Mouse (Mus musculus) mouse trophoblast stem cell (cell line): ENCODE measurements around the gene Sbf1.

Experiments used
- in situ Hi-C, 2 experiments: fragments of 300-500 bp; cut with MseI, MboI; formaldehyde crosslinking; loops; 2 replicates in 1 of 2; 3 replicates in 1 of 2; pipeline ENCODE4 v1.15.1; 2025

Sbf1 gene

GRCm38 (mm10) chr15:89321264-89321663 is 6.2 kb upstream of the Sbf1 start:
- in situ Hi-C loops: no loop called here

DNA sequence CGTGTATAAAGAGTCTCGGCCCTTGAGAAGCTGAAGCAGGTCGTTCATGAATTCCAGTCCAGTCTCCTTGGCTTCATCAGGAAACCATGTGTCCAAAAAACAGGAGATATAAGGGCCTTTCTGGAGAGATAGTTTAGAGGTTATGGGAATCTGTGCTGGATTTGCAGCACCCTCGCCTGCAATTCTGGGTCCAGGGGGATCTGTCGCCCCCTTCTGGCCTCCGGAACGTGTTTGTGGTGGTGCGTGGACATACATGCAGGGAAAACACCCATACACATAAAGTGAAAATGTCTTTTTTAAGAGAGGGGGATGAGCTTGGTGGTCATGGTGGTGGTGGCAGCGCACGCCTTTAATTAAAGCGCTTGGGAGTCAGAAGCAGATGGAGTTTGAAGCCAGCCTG is 1.0 kb upstream of the Sbf1 start:
- in situ Hi-C loops: no loop called here

- in situ Hi-C loops: no loop called here
These were observed 461 bp downstream of the Sbf1 start for GRCm38 (mm10) chr15:89314511-89315189.

GRCm38 (mm10) chr15:89314107-89314506 is 1.0 kb downstream of the Sbf1 start:
- in situ Hi-C loops: no loop called here

DNA sequence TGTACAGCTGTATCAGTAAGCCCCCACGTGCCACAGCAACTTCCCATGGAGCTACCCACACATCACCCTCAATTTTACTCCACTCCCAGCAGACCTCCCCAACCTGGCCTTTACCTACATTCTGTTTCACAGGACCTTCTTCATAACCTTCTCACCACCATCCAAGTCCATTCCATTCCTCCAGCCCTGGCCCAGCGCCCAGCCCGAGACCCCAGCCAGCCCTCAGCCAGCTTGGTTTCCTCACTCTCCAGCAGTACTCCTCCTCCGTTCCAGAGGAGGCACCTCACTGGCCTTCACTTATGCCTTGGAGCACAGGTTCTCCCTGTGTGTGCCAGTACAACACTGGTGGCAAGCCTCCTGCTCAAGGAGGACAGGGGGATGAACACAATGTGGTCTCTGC is 1.8 kb downstream of the Sbf1 start:
- in situ Hi-C loops: no loop called here

GRCm38 (mm10) chr15:89309962-89310498 is 5.1 kb downstream of the Sbf1 start:
- in situ Hi-C loops: no loop called here

DNA sequence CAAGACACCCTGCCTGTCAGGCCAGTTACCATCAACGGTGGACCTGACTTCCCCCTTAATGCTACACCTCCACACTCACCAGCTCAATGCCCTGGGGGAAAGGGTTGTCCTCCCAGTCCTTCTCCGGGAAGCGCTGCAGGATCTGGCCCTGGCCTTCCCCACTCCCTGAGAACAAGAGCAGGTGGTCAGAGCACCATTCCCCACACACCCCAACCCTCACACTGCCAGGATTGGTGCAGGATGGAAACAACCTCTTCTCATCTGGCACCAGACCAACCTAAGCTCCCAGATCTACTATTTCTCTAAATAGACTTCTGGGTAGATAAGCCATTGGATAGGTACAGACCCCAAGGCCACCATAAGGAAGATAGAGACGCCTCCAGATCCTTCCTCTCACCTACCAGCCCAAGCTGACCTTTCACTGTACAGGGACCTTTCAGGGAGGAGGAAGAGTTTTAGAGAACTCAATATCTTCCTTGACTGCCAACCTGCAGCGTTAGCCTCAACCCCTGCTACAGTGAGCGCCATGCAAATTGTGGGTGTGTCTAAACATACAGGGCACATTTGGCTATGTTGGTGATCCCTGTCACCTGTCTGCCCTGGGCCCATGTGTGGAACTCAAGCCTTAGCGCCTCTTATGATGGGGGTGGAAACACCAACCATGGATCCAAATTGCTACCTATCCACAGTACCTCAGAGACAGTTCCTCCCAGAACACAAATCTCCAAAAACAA is 6.5 kb downstream of the Sbf1 start:
- in situ Hi-C loops: no loop called here

DNA sequence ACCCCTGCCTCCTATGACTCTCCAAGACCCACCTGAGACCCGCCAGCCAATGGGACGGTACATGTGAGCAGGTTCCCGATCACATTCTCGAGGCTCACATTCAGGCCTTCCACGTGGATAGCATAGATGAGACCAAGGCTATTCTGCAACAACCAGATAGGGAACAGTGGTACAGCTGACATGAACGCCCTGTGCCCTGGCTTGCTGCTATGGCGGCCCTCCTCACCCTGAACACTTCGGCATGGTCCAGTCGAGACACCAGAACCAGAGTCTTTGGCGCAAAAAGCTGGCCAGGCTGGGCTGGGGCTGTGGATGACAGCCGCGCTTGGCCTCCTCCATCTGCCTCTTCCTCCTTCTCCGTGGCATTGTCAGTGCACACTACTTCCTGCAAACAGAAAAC is 7.7 kb downstream of the Sbf1 start:
- in situ Hi-C loops: no loop called here

GRCm38 (mm10) chr15:89305966-89306365 is 9.1 kb downstream of the Sbf1 start:
- in situ Hi-C loops: no loop called here

DNA sequence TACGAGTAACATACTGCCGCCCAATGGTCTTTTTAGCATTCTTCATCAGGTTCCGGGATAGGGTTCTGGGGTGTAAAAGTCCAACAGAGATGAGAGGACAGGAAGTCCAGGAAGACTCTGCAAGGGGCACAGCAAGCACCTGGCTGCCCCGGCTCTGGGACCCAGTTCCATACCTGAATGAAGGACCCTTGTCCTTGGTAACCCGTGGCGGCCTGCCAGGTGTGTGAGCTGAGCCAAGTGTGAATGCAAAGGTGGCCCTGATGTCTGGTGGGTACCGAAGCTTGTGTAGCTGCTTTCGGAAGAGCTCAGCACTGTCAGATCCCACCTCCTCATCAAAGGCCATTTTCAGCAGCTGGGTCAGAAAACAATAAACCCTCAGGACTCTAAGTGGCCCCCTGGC is 14.5 kb downstream of the Sbf1 start:
- in situ Hi-C loops: no loop called here

DNA sequence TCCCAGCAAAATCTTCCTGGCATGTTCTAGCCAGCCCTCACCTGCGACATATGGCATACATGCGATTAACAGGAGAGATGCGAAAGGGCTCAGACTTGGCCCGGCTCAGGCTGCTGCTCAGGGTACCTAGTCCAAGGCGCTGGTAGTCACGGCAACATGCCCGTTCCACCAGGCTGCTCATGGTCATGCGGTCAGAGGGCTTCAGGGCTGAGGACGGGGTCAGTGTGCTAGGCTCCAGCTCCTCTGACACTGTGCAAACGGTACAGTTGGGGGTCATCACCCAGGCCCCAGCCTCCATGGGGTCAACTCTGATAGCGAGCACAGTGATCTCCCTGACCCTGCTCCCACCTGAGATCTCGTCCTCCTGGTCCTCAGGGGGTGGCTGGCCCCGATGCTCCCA is 14.9 kb downstream of the Sbf1 start:
- in situ Hi-C loops: no loop called here

DNA sequence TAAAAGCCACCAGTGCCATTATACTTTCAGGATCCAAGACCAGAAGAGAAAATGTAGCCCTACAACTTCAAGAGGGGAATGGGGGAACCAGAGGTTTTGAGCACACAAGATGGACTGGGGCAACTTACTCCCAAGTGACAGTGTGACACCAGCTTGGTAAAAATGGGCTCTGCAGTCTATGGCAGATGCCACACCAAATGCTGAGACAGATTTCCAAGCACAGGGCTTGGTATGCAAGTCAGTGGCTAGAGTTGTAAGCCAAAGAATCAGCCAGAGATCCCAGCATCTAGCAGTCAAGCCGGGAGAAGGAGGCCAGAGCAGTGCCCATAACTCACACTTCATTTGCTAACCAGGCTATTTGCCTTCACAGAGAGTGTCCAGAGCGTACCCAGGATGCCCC is 17.4 kb downstream of the Sbf1 start:
- in situ Hi-C loops: no loop called here

DNA sequence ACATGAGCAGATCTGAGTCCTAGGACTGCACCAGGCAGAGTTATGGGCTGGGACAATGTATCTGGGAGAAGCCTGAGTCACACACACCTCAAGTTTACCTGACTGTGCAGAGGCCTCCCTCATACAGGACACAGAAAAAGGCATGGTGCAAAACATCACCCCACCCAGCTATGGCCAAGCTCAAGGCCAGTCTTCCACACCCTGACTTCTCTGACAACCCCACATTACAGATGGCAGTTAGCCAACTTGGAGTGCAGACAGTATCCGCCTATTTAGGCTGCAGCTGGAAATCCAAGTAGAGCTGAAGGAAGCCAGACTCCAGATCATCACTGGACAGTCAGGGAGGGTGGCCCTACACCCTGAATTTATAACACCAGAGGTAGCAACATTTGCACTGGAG is 18.6 kb downstream of the Sbf1 start:
- in situ Hi-C loops: no loop called here

GRCm38 (mm10) chr15:89295580-89296165 is 19.4 kb downstream of the Sbf1 start:
- in situ Hi-C loops: no loop called here

DNA sequence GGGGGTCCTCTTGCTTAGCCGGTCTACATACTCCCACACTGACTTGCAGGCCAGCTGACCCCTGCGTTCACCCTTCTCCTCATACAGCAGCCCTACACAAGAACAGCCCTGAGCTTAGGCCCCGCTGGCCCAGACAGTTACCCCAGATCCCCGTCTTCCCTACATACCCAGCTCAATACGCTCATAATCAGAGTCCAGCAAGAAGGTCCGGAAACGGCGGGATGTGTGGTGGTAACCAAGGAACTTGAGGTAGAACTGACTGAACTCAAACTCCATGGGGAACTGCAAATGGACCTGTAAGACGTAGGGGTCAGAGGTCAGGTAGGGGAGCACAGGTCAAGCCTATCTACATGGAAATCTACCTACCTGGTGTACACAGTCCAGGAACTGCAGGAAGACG is 21.3 kb downstream of the Sbf1 start:
- in situ Hi-C loops: no loop called here

GRCm38 (mm10) chr15:89292795-89293194 is 22.3 kb downstream of the Sbf1 start:
- in situ Hi-C loops: no loop called here

- in situ Hi-C loops: no loop called here
These were observed 23.6 kb downstream of the Sbf1 start for GRCm38 (mm10) chr15:89291521-89291920.

DNA sequence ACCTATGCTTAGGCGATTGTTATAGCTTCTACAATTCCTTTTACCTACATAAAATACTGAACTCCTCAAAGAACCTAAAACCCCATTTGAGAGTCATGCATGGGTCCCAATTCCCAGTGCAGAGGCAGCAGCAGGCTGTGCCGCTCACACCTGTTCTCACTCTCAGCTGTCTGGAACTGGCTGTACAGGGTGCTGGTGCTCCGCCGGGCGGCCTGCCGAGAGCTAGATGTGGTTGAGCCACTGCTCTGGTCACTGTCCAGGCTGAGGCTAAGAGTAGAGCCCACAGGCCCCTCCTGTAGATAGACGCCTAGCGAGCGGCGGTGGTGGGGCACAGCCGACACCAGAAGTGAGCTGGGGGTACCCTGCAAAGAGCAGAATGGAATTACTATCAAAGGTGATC is 25.7 kb downstream of the Sbf1 start:
- in situ Hi-C loops: no loop called here

DNA sequence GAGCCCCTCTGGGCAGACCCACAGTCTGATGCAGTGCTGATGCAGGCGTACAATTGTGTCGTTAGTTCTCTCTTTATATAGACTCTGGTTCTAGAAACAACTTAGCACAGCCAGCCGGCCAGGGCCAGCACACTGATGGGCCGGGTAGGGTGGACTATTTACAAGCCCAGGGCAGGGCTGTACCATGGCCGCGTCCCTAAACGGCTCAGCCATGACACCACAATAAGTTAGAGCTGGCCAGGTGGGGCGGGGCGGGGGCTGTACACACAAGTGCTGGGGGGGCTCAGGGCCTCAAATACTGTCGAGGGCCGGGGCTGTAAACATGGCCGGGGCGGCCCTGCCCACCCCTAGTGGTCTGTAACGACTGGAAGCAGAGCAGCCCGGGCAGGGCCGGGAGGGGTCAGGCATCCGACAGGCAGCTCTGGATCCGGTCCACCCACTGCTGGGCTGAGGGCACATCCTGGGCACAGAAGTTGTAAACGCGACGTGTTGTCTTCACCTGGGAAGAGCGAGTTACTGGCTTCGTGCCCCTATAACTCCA is 26.8 kb downstream of the Sbf1 start:
- in situ Hi-C loops: no loop called here

- in situ Hi-C loops: no loop called here
These were observed 28.5 kb downstream of the Sbf1 start for GRCm38 (mm10) chr15:89286582-89286981.

DNA sequence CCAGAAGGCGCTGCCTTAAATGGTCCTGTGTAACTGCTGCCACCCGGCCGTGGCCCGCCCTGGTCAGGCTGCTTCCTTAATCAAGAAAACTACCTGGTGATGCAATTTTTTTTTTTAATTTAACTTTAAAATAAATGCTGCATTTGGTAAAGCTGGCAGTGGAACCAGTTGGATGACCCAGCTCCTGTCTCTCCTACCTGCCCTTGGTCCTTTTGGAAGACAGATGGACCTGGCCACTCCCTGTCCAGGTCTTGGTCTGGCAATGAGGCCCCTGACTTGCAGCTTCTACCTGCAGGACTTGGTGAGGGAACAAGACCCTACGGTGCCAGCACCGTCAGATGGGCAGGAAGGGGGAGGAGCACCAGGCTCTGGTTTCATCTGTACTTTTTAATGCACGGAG is 29.0 kb downstream of the Sbf1 start:
- in situ Hi-C loops: no loop called here

DNA sequence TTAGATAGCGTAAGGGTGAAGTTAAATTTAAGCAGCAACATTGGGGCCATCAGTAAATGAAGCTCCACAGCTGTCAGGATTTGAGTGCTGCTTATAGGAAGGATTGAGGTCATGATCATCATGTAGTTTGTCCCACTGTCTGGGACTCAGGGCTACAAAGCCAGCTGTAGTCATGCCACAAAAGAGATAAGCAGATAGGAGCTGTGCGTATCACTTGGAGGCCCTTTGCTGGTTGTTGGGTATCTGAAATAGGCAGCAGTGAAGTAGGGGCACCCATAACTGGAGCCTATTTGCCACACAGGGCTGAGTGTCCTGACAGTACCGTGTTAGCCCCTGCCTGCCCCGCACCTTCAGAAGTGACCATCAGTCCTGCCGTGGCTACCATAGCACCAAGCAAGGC is 29.6 kb downstream of the Sbf1 start:
- in situ Hi-C loops: no loop called here

DNA sequence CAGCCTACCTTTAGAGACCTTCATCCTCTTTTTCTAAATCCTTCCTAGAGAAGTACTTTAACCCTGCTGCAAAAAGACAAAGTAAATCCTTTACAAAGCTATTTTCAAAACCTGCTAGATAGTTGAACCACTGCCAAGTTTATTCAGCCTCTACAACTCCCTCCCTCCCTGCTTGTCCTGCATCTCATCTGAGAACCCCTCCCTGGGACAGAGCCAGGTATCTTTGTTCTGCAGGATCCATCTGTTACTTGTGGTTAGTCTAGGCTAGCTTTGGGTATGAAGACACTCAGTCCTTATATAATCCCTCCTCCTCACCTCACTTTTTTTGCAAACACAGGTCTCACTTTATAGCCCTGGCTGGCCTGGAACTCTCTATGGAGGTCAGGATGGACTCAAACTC is 30.1 kb downstream of the Sbf1 start:
- in situ Hi-C loops: no loop called here
